Mouse (Mus musculus) liver, embryonic 14.5 days (tissue): ENCODE data around the gene Nfkbie. TPM values are rescaled to one million over a fixed set of nuclear protein-coding genes. Genes with fewer than 3 reads are reported as not detected.
A peak's percentile ranks its signal among the peaks of the same experiment; 100 is the strongest.

Experiments used
- ATAC-seq: fragments of 200-750 bp; cut with Nextera tagmentation; 2 replicates; pipeline ENCODE4 v1.8.0; 2017; ENCODE audit warnings: moderate number of reproducible peaks, mild to moderate bottlenecking, moderate library complexity; ENCODE audit not compliant: insufficient read depth
- DNase-seq, 3 experiments: peaks; one replicate each; pipeline ENCODE4 v3.0.0-alpha.2; 2012 to 2013; ENCODE audit warnings: low read depth in 3 of 3, low spot score in 3 of 3
- H3K27ac ChIP-seq: fragments of 300-500 bp; sonication (generic); 2 replicates; pipeline ENCODE4 v1.5.1; 2014; ENCODE audit warnings: moderate library complexity, mild to moderate bottlenecking, control low read depth, inconsistent platforms
- H3K27me3 ChIP-seq: fragments of 300-500 bp; sonication (generic); 2 replicates; pipeline ENCODE4 v1.6.1; 2014; ENCODE audit warnings: mild to moderate bottlenecking, low read length, moderate library complexity; ENCODE audit not compliant: control insufficient read depth, insufficient read depth
- H3K36me3 ChIP-seq: fragments of 300-500 bp; sonication (generic); replicated peaks from 2 replicates; pipeline ENCODE4 v1.6.1; 2014; ENCODE audit warnings: low read depth; ENCODE audit not compliant: control insufficient read depth, insufficient read depth
- H3K4me1 ChIP-seq, 2 experiments: fragments of 200-500 bp in 1 of 2; fragments of 300-500 bp in 1 of 2; sonication (generic) in 1 of 2; replicated peaks; 2 replicates each; pipeline ENCODE4 v1.6.1; 2012 to 2014; ENCODE audit warnings: antibody characterized with exemption in 1 of 2, inconsistent platforms in 1 of 2, low read length in 1 of 2; ENCODE audit not compliant: control insufficient read depth in 2 of 2, insufficient read depth in 2 of 2
- H3K4me2 ChIP-seq: fragments of 300-500 bp; sonication (generic); 2 replicates; pipeline ENCODE4 v1.6.1; 2014; ENCODE audit warnings: low read depth, mild to moderate bottlenecking, control low read depth, moderate library complexity
- H3K4me3 ChIP-seq, 2 experiments: fragments of 200-500 bp in 1 of 2; fragments of 300-500 bp in 1 of 2; sonication (generic) in 1 of 2; 2 replicates each; pipeline ENCODE4 v1.5.1; 2012 to 2014; ENCODE audit warnings: low read depth in 2 of 2, low read length in 2 of 2, mild to moderate bottlenecking in 2 of 2, control low read depth in 1 of 2, inconsistent platforms in 1 of 2, moderate library complexity in 1 of 2; ENCODE audit not compliant: insufficient read depth in 1 of 2
- H3K9ac ChIP-seq: fragments of 300-500 bp; sonication (generic); replicated peaks from 2 replicates; pipeline ENCODE4 v1.6.1; 2014; ENCODE audit warnings: mild to moderate bottlenecking, control low read depth, moderate library complexity
- H3K9me3 ChIP-seq: fragments of 300-500 bp; sonication (generic); 2 replicates; pipeline ENCODE4 v1.6.1; 2016; ENCODE audit warnings: low read length, mixed read lengths; ENCODE audit not compliant: control insufficient read depth
- CTCF ChIP-seq: IDR thresholded peaks from 2 replicates; pipeline ENCODE4 v1.5.1; 2016; ENCODE audit warnings: antibody characterized with exemption, low read depth, control low read depth
- EP300 ChIP-seq: IDR thresholded peaks from 2 replicates; pipeline ENCODE4 v1.6.1; 2016; ENCODE audit warnings: antibody characterized with exemption, low read depth
- WGBS: fragments of 180-500 bp; shearing (Covaris S2); extraction: QIAGEN DNeasy Blood & Tissue Kit; methylation state at CpG from one replicate; pipeline ENCODE4 v1.1.7; 2014; ENCODE audit not compliant: insufficient replicate concordance; 5-methylcytosine and 5-hydroxymethylcytosine counted together
- polyA plus RNA-seq, 2 experiments: library from polyadenylated mRNA; depleted of rRNA in 1 of 2; stranded (reverse) in 1 of 2; unstranded in 1 of 2; fragments of >200 nt; fragmentation: Nextera tagmentation in 1 of 2; extraction: Ambion mirVana in 1 of 2; gene quantifications; 2 replicates each; pipeline versions ENCODE4 v1.2.1 to v1.2.3; 2012 to 2014

The Nfkbie gene
- polyA plus RNA-seq, 2 experiments: 0.65 to 0.66 TPM

- 94% methylated on average over 8 of the region's 8 CpGs for WGBS
- Histone ChIP-seq H3K4me2 (no peak overlapping the region), H3K36me3 (peaks cover 63% of the 10 kb centered on the region), H3K27ac (no peak overlapping the region), H3K4me1 (peaks cover 15 to 22% of the 10 kb centered on the region in 2 experiments), H3K4me3 (no peak overlapping the region), H3K9me3 (no peaks in the 10 kb centered on the region; the same call in 1 of the 2 replicates), H3K9ac (no peak overlapping the region), H3K27me3 (no peaks in the 10 kb centered on the region)
- ATAC-seq (no peak), DNase-seq (no peak)
- no peak for TF ChIP-seq EP300
Observed at GRCm38 (mm10) chr17:45589844-45590243, 34.3 kb downstream of the Nfkbie start.

GRCm38 (mm10) chr17:45590410-45590809 is 34.9 kb downstream of the Nfkbie start:
- TF ChIP-seq EP300 (no peak), CTCF (no peak)
- no peak overlapping the region for H3K4me2 ChIP-seq
- H3K9me3 ChIP-seq: no peaks in the 10 kb centered on the region; the same call in 1 of the 2 replicates
- H3K36me3 ChIP-seq: peaks cover 57% of the 10 kb centered on the region
- H3K27ac ChIP-seq: no peak overlapping the region
- peaks cover 13 to 22% of the 10 kb centered on the region in 2 experiments for H3K4me1 ChIP-seq
- no peak for ATAC-seq
- WGBS: 81% methylated on average over 6 of the region's 6 CpGs
- no peak overlapping the region for H3K9ac ChIP-seq
- no peak for DNase-seq
- H3K27me3 ChIP-seq: no peaks in the 10 kb centered on the region
- no peak overlapping the region for H3K4me3 ChIP-seq

GRCm38 (mm10) chr17:45591701-45592605 is 36.5 kb downstream of the Nfkbie start:
- Histone ChIP-seq H3K27ac (peak overlapping the region; percentile 90), H3K4me3 (peak overlapping the region; percentile 91 to 96), H3K4me2 (peak overlapping the region; percentile 95), H3K4me1 (peaks cover 25 to 29% of the 10 kb centered on the region in 2 experiments), H3K27me3 (no peaks in the 10 kb centered on the region), H3K36me3 (peaks cover 42% of the 10 kb centered on the region), H3K9me3 (no peaks in the 10 kb centered on the region; the same call in 1 of the 2 replicates), H3K9ac (peak overlapping the region; percentile 92)
- TF ChIP-seq EP300 (no peak), CTCF (no peak)
- DNase-seq: no peak
- ATAC-seq: no peak
- WGBS: 52% methylated on average over 16 of the region's 16 CpGs

- H3K27ac ChIP-seq: peak overlapping the region; percentile 90
- WGBS: 15% methylated on average over 8 of the region's 8 CpGs
- H3K27me3 ChIP-seq: no peaks in the 10 kb centered on the region
- DNase-seq: no peak
- H3K4me1 ChIP-seq: peaks cover 26 to 33% of the 10 kb centered on the region in 2 experiments
- peak overlapping the region; percentile 92 for H3K9ac ChIP-seq
- H3K4me2 ChIP-seq: peak overlapping the region; percentile 95
- TF ChIP-seq EP300: no peak
- no peak for TF ChIP-seq CTCF
- no peaks in the 10 kb centered on the region for H3K9me3 ChIP-seq
- peaks cover 35% of the 10 kb centered on the region for H3K36me3 ChIP-seq
- peak; percentile 67 for ATAC-seq
- H3K4me3 ChIP-seq: peak overlapping the region; percentile 91 to 96
Observed at GRCm38 (mm10) chr17:45592606-45593431, 37.3 kb downstream of the Nfkbie start.

GRCm38 (mm10) chr17:45593479-45593878 is 38.0 kb downstream of the Nfkbie start:
- peak overlapping the region; percentile 95 for H3K4me2 ChIP-seq
- peak; percentile 83 to 88 (median 86) for DNase-seq
- peaks cover 28% of the 10 kb centered on the region for H3K36me3 ChIP-seq
- ATAC-seq: peak; percentile 83
- peak overlapping the region; percentile 90 for H3K27ac ChIP-seq
- TF ChIP-seq EP300: peak; percentile 88
- TF ChIP-seq CTCF: no peak
- no peaks in the 10 kb centered on the region for H3K27me3 ChIP-seq
- H3K4me3 ChIP-seq: peak overlapping the region; percentile 91 to 96
- no peaks in the 10 kb centered on the region for H3K9me3 ChIP-seq
- 11% methylated on average over 8 of the region's 8 CpGs for WGBS
- peak overlapping the region; percentile 92 for H3K9ac ChIP-seq
- H3K4me1 ChIP-seq: peaks cover 32 to 39% of the 10 kb centered on the region in 2 experiments
